Mouse (Mus musculus) hindbrain, embryonic 16.5 days (tissue): ENCODE results near the gene Arhgap1. TPM values are rescaled to one million over a fixed set of nuclear protein-coding genes. Genes with fewer than 3 reads are reported as not detected.
A peak's percentile ranks its signal among the peaks of the same experiment; 100 is the strongest.

Source experiments
- ATAC-seq: fragments of 200-750 bp; cut with Nextera tagmentation; 2 replicates; pipeline ENCODE4 v1.8.0; 2017; ENCODE audit warnings: moderate TSS enrichment, moderate library complexity
- H3K27ac ChIP-seq: fragments of 300-500 bp; sonication (generic); 2 replicates; pipeline ENCODE4 v1.5.1; 2014; ENCODE audit warnings: low read depth, mild to moderate bottlenecking, control low read depth, low read length, moderate library complexity
- H3K27me3 ChIP-seq: fragments of 300-500 bp; sonication (generic); replicated peaks from 2 replicates; pipeline ENCODE4 v1.6.1; 2014; ENCODE audit warnings: low read length; ENCODE audit not compliant: control insufficient read depth, insufficient read depth
- H3K36me3 ChIP-seq: fragments of 300-500 bp; sonication (generic); 2 replicates; pipeline ENCODE4 v1.6.1; 2014; ENCODE audit warnings: mild to moderate bottlenecking, low read length, moderate library complexity, mixed read lengths; ENCODE audit not compliant: control insufficient read depth, insufficient read depth
- H3K4me1 ChIP-seq: fragments of 300-500 bp; sonication (generic); 2 replicates; pipeline ENCODE4 v1.6.1; 2014; ENCODE audit warnings: low read depth, low read length; ENCODE audit not compliant: control insufficient read depth, insufficient read depth
- H3K4me2 ChIP-seq: fragments of 300-500 bp; sonication (generic); 2 replicates; pipeline ENCODE4 v1.6.1; 2014; ENCODE audit warnings: mild to moderate bottlenecking, low read length, control low read depth, moderate library complexity
- H3K4me3 ChIP-seq: fragments of 300-500 bp; sonication (generic); 2 replicates; pipeline ENCODE4 v1.5.1; 2014; ENCODE audit warnings: mild to moderate bottlenecking, low read length, control low read depth, moderate library complexity
- H3K9ac ChIP-seq: fragments of 300-500 bp; sonication (generic); 2 replicates; pipeline ENCODE4 v1.6.1; 2014; ENCODE audit warnings: low read depth, mild to moderate bottlenecking, control low read depth, low read length, moderate library complexity
- H3K9me3 ChIP-seq: fragments of 300-500 bp; sonication (generic); 2 replicates; pipeline ENCODE4 v1.6.1; 2014; ENCODE audit warnings: mild to moderate bottlenecking, low read length, moderate library complexity; ENCODE audit not compliant: control insufficient read depth
- WGBS: fragments of 180-500 bp; shearing (Covaris S2); extraction: QIAGEN DNeasy Blood & Tissue Kit; methylation state at CpG from one replicate; pipeline ENCODE4 v1.1.7; 2014; 5-methylcytosine and 5-hydroxymethylcytosine counted together
- polyA plus RNA-seq: library from polyadenylated mRNA; unstranded; fragments of >200 nt; fragmentation: Nextera tagmentation; extraction: Ambion mirVana; gene quantifications from 2 replicates; pipeline ENCODE4 v1.2.1, GENCODE M21; 2015

Gene Arhgap1
- polyA plus RNA-seq, 1 experiment from 2014 or later, result 89.5 TPM

- Histone ChIP-seq H3K4me2 (no peak overlapping the region), H3K9me3 (no peaks in the 10 kb centered on the region), H3K9ac (no peak overlapping the region), H3K36me3 (peaks cover 32% of the 10 kb centered on the region), H3K4me3 (no peak overlapping the region), H3K27ac (no peak overlapping the region), H3K4me1 (no peaks in the 10 kb centered on the region), H3K27me3 (no peaks in the 10 kb centered on the region)
- no peak for ATAC-seq
- 82% methylated on average over 2 of the region's 2 CpGs for WGBS
These were observed 6.7 kb upstream of the Arhgap1 start for GRCm38 (mm10) chr2:91642825-91643415.

GRCm38 (mm10) chr2:91644021-91644420 lies 5.6 kb upstream of the Arhgap1 start:
- WGBS, result 94% methylated on average over 11 of the region's 11 CpGs

GRCm38 (mm10) chr2:91645354-91645753 lies 4.3 kb upstream of the Arhgap1 start:
- 96% methylated on average over 15 of the region's 15 CpGs for WGBS
- Histone ChIP-seq H3K36me3 (peaks cover 32% of the 10 kb centered on the region), H3K9me3 (no peaks in the 10 kb centered on the region), H3K4me3 (no peak overlapping the region), H3K27ac (no peak overlapping the region), H3K27me3 (no peaks in the 10 kb centered on the region), H3K4me1 (peaks cover 7% of the 10 kb centered on the region), H3K9ac (no peak overlapping the region), H3K4me2 (no peak overlapping the region)
- ATAC-seq, result no peak

More at GRCm38 (mm10) chr2:91644021-91644420, 5.6 kb upstream of the Arhgap1 start:
- ATAC-seq, result no peak
- no peak overlapping the region for H3K4me3 ChIP-seq
- no peak overlapping the region for H3K27ac ChIP-seq
- no peak overlapping the region for H3K9ac ChIP-seq
- H3K4me1 ChIP-seq, result peaks cover 6% of the 10 kb centered on the region
- no peaks in the 10 kb centered on the region for H3K9me3 ChIP-seq
- no peak overlapping the region for H3K4me2 ChIP-seq
- no peaks in the 10 kb centered on the region for H3K27me3 ChIP-seq
- H3K36me3 ChIP-seq, result peaks cover 32% of the 10 kb centered on the region

DNA sequence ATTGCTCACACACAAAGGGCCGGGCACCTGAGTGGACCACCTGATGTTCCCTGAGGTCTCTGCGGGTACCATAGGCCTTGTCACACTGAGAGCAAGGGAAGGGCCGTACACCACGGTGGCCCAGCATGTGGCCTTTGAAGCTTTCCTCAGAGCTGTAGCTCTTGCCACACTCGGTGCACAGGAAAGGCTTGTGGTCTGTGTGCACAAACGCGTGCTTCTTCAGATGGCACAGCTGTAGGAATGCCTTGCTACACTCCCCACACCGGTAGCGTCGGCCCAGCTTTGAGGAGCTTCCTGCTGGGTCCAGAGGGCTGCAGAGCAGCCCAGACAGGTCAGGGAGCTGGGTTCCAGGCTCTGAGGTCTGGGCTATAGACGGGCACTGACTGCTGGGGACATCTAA lies 3.8 kb upstream of the Arhgap1 start:
- ATAC-seq, result no peak
- Histone ChIP-seq H3K27ac (no peak overlapping the region), H3K27me3 (no peaks in the 10 kb centered on the region), H3K4me3 (no peak overlapping the region), H3K36me3 (peaks cover 32% of the 10 kb centered on the region), H3K9me3 (no peaks in the 10 kb centered on the region), H3K9ac (no peak overlapping the region), H3K4me2 (no peak overlapping the region), H3K4me1 (peaks cover 9% of the 10 kb centered on the region)
- 95% methylated on average over 11 of the region's 11 CpGs for WGBS

DNA sequence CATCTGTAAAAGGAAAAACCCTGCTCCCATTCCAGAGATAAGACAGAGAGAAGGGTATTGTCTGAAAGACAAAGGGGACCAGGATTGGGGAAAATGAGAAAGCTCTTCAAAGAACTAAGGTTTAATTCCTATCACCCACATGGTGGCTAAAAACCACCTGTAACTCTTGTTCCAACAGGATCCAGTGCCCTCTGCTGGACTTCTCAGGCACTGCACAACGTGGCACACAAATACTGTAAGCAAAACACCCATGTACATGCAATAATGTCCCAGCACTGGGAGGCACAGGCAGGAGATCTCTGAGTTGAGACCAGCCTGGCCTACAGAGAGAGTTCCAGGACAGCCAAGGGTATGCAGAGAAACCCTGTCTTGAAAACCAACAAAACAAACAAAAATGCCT lies 2.9 kb upstream of the Arhgap1 start:
- WGBS, result 32% methylated on average over 1 of the region's 1 CpGs

DNA sequence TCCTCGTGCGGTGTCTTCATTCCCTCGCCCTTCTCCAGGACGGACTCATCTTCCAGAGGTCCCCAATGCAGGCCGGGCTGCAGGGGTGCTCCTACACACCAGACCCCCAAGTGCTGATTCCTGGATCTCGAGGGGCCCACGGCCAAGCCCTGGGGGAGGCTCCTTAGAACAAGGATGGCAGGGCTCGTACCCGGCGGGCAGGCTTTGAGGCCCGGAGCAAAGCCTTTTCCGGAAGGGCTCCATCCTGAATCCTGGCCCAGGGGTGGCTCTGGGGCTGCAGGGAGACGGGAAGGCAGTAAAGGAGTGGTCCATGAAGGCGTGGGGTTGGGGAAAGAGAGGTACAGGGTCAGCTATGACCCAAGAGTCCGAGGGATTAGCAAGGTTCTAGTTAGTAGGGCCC lies 508 bp upstream of the Arhgap1 start:
- H3K9ac ChIP-seq, result peak overlapping the region; percentile 77
- peaks cover 32% of the 10 kb centered on the region for H3K36me3 ChIP-seq
- no peaks in the 10 kb centered on the region for H3K9me3 ChIP-seq
- no peaks in the 10 kb centered on the region for H3K27me3 ChIP-seq
- H3K4me2 ChIP-seq, result peak overlapping the region; percentile 94
- peaks cover 18% of the 10 kb centered on the region for H3K4me1 ChIP-seq
- H3K4me3 ChIP-seq, result peak overlapping the region; percentile 61
- 3% methylated on average over 15 of the region's 15 CpGs for WGBS
- ATAC-seq, result peak; percentile 18
- H3K27ac ChIP-seq, result peak overlapping the region; percentile 80

More for the DNA sequence above, 2.9 kb upstream of the Arhgap1 start:
- Histone ChIP-seq H3K4me3 (no peak overlapping the region), H3K9ac (no peak overlapping the region), H3K27me3 (no peaks in the 10 kb centered on the region), H3K27ac (no peak overlapping the region), H3K9me3 (no peaks in the 10 kb centered on the region), H3K36me3 (peaks cover 32% of the 10 kb centered on the region), H3K4me1 (peaks cover 13% of the 10 kb centered on the region), H3K4me2 (no peak overlapping the region)
- ATAC-seq, result no peak

DNA sequence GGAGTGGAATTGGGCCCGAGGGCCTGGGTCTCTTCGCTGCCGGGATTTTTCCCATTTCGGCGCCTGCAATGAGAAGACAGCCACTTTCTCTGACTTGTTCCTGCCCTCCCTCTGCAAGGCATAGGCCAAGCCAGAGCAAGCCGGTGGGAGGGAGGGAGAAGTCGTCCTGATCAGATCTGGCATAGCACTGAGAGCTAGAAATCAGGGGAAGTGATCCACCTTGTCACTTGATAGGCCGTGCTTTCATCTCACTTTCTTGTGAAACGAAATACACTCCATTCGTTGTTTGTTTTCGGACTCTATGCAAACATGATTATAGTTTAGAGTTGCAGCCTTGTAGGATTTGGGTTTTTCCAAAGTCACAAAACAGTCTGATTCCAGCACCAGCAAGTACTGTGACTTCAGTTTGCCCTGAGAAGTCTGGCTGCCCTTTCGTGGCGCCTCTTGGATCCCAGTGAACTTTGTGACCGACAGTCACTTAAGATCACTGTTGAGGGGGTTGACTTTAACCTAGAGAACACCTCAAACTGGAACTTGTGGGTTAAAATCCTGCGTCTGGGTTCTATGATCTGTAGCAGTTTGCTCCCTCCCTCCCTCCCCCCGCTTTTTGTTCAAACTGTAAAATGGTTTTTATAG lies 818 bp downstream of the Arhgap1 start:
- Histone ChIP-seq H3K9me3 (no peaks in the 10 kb centered on the region), H3K4me2 (peak overlapping the region; percentile 71), H3K4me3 (peak overlapping the region; percentile 61), H3K27ac (peak overlapping the region; percentile 80), H3K9ac (peak overlapping the region; percentile 76), H3K4me1 (peaks cover 18% of the 10 kb centered on the region), H3K36me3 (peaks cover 20% of the 10 kb centered on the region), H3K27me3 (no peaks in the 10 kb centered on the region)
- peak; percentile 60 for ATAC-seq
- WGBS, result 17% methylated on average over 16 of the region's 16 CpGs

GRCm38 (mm10) chr2:91651458-91652258 lies 2.0 kb downstream of the Arhgap1 start:
- Histone ChIP-seq H3K36me3 (peaks cover 18% of the 10 kb centered on the region), H3K4me3 (no peak overlapping the region), H3K4me2 (no peak overlapping the region), H3K27ac (no peak overlapping the region), H3K9ac (no peak overlapping the region), H3K9me3 (no peaks in the 10 kb centered on the region), H3K27me3 (no peaks in the 10 kb centered on the region), H3K4me1 (peaks cover 18% of the 10 kb centered on the region)
- no peak for ATAC-seq
- 87% methylated on average over 14 of the region's 14 CpGs for WGBS

- H3K36me3 ChIP-seq, result peaks cover 19% of the 10 kb centered on the region
- 52% methylated on average over 6 of the region's 6 CpGs for WGBS
- H3K9ac ChIP-seq, result no peak overlapping the region
- peaks cover 18% of the 10 kb centered on the region for H3K4me1 ChIP-seq
- H3K4me3 ChIP-seq, result no peak overlapping the region
- H3K27me3 ChIP-seq, result no peaks in the 10 kb centered on the region
- no peak for ATAC-seq
- H3K4me2 ChIP-seq, result no peak overlapping the region
- H3K27ac ChIP-seq, result no peak overlapping the region
- no peaks in the 10 kb centered on the region for H3K9me3 ChIP-seq
These were observed 3.2 kb downstream of the Arhgap1 start for GRCm38 (mm10) chr2:91652863-91653262.
